Mouse (Mus musculus): ENCODE data around the gene Plrg1. TPM values are rescaled to one million over a fixed set of nuclear protein-coding genes. Genes with fewer than 3 reads are reported as not detected.
A peak's percentile ranks its signal among the peaks of the same experiment; 100 is the strongest.

Plrg1 gene
- polyA plus RNA-seq, 1 experiment from 2014 or later, result 109 TPM

- no peaks in the 10 kb centered on the region for H3K27me3 ChIP-seq (ENCODE audit: control insufficient read depth, insufficient read depth, low read length)
- H3K4me1 ChIP-seq (ENCODE audit: control insufficient read depth, insufficient read depth, low read length), result no peaks in the 10 kb centered on the region
- H3K9ac ChIP-seq (ENCODE audit: low read depth, low read length), result no peak overlapping the region
- ATAC-seq (ENCODE audit: low FRiP score, low TSS enrichment), result no peak
- no peaks in the 10 kb centered on the region for H3K9me3 ChIP-seq (ENCODE audit: control insufficient read depth, low read length)
- WGBS, result 93% methylated on average over 5 of the region's 5 CpGs
- H3K4me2 ChIP-seq (replicated peaks; ENCODE audit: low read depth, low read length), result no peak overlapping the region
- H3K4me3 ChIP-seq (ENCODE audit: low read length), result no peak overlapping the region
- H3K36me3 ChIP-seq (ENCODE audit: control insufficient read depth, insufficient read depth, low read length), result no peaks in the 10 kb centered on the region
- no peak overlapping the region for H3K27ac ChIP-seq (ENCODE audit: low read depth, low read length)
Measured at GRCm38 (mm10) chr3:83021176-83021575, 34.1 kb upstream of the Plrg1 start.

- Histone ChIP-seq H3K4me3 (ENCODE audit: low read length) (no peak overlapping the region), H3K4me1 (ENCODE audit: control insufficient read depth, insufficient read depth, low read length) (no peaks in the 10 kb centered on the region), H3K4me2 (replicated peaks; ENCODE audit: low read depth, low read length) (no peak overlapping the region), H3K9me3 (ENCODE audit: control insufficient read depth, low read length) (no peaks in the 10 kb centered on the region), H3K27ac (ENCODE audit: low read depth, low read length) (no peak overlapping the region), H3K36me3 (ENCODE audit: control insufficient read depth, insufficient read depth, low read length) (no peaks in the 10 kb centered on the region), H3K9ac (ENCODE audit: low read depth, low read length) (no peak overlapping the region), H3K27me3 (ENCODE audit: control insufficient read depth, insufficient read depth, low read length) (no peaks in the 10 kb centered on the region)
- WGBS, result 85% methylated on average over 6 of the region's 6 CpGs
- no peak for ATAC-seq (ENCODE audit: low FRiP score, low TSS enrichment)
Measured at GRCm38 (mm10) chr3:83025036-83025435, 30.3 kb upstream of the Plrg1 start.

GRCm38 (mm10) chr3:83025475-83026301 lies 29.6 kb upstream of the Plrg1 start, which contains the start of gene Fga:
TSS of gene Fga (plus strand) at chr3:83026076.
- 75% methylated on average over 9 of the region's 9 CpGs for WGBS
- Histone ChIP-seq H3K27me3 (ENCODE audit: control insufficient read depth, insufficient read depth, low read length) (no peaks in the 10 kb centered on the region), H3K9ac (ENCODE audit: low read depth, low read length) (no peak within 1 kb of the TSS), H3K4me3 (ENCODE audit: low read length) (no peak within 1 kb of the TSS), H3K36me3 (ENCODE audit: control insufficient read depth, insufficient read depth, low read length) (no peaks in the 10 kb centered on the region), H3K27ac (ENCODE audit: low read depth, low read length) (no peak within 1 kb of the TSS), H3K4me2 (replicated peaks; ENCODE audit: low read depth, low read length) (no peak within 1 kb of the TSS), H3K9me3 (ENCODE audit: control insufficient read depth, low read length) (no peaks in the 10 kb centered on the region), H3K4me1 (ENCODE audit: control insufficient read depth, insufficient read depth, low read length) (no peaks in the 10 kb centered on the region)
- no peak for ATAC-seq (ENCODE audit: low FRiP score, low TSS enrichment)

- Histone ChIP-seq H3K9ac (ENCODE audit: low read depth, low read length) (no peak overlapping the region), H3K27me3 (ENCODE audit: control insufficient read depth, insufficient read depth, low read length) (no peaks in the 10 kb centered on the region), H3K9me3 (ENCODE audit: control insufficient read depth, low read length) (no peaks in the 10 kb centered on the region), H3K36me3 (ENCODE audit: control insufficient read depth, insufficient read depth, low read length) (no peaks in the 10 kb centered on the region), H3K27ac (ENCODE audit: low read depth, low read length) (no peak overlapping the region), H3K4me2 (replicated peaks; ENCODE audit: low read depth, low read length) (no peak overlapping the region), H3K4me1 (ENCODE audit: control insufficient read depth, insufficient read depth, low read length) (no peaks in the 10 kb centered on the region), H3K4me3 (ENCODE audit: low read length) (no peak overlapping the region)
- WGBS, result 91% methylated on average over 9 of the region's 9 CpGs
- no peak for ATAC-seq (ENCODE audit: low FRiP score, low TSS enrichment)
Measured at GRCm38 (mm10) chr3:83027546-83028251, 27.6 kb upstream of the Plrg1 start.

GRCm38 (mm10) chr3:83030331-83030730 lies 25.0 kb upstream of the Plrg1 start:
- no peak overlapping the region for H3K9ac ChIP-seq (ENCODE audit: low read depth, low read length)
- no peaks in the 10 kb centered on the region for H3K27me3 ChIP-seq (ENCODE audit: control insufficient read depth, insufficient read depth, low read length)
- no peaks in the 10 kb centered on the region for H3K36me3 ChIP-seq (ENCODE audit: control insufficient read depth, insufficient read depth, low read length)
- H3K9me3 ChIP-seq (ENCODE audit: control insufficient read depth, low read length), result no peaks in the 10 kb centered on the region
- 95% methylated on average over 4 of the region's 4 CpGs for WGBS
- no peak for ATAC-seq (ENCODE audit: low FRiP score, low TSS enrichment)
- H3K4me3 ChIP-seq (ENCODE audit: low read length), result no peak overlapping the region
- H3K4me2 ChIP-seq (replicated peaks; ENCODE audit: low read depth, low read length), result no peak overlapping the region
- H3K4me1 ChIP-seq (ENCODE audit: control insufficient read depth, insufficient read depth, low read length), result no peaks in the 10 kb centered on the region
- H3K27ac ChIP-seq (ENCODE audit: low read depth, low read length), result no peak overlapping the region

- H3K9me3 ChIP-seq (ENCODE audit: control insufficient read depth, low read length), result no peaks in the 10 kb centered on the region
- no peaks in the 10 kb centered on the region for H3K4me1 ChIP-seq (ENCODE audit: control insufficient read depth, insufficient read depth, low read length)
- no peak overlapping the region; the same call in 1 of the 2 replicates for H3K4me2 ChIP-seq (replicated peaks; ENCODE audit: low read depth, low read length)
- 0 out of 2 replicates have a peak, but pooled peaks have one; percentile 46 for ATAC-seq (ENCODE audit: low FRiP score, low TSS enrichment)
- WGBS, result 41% methylated on average over 13 of the region's 13 CpGs
- H3K27ac ChIP-seq (ENCODE audit: low read depth, low read length), result no peak overlapping the region
- no peaks in the 10 kb centered on the region for H3K27me3 ChIP-seq (ENCODE audit: control insufficient read depth, insufficient read depth, low read length)
- H3K36me3 ChIP-seq (ENCODE audit: control insufficient read depth, insufficient read depth, low read length), result no peaks in the 10 kb centered on the region
- H3K4me3 ChIP-seq (ENCODE audit: low read length), result no peak overlapping the region
- no peak overlapping the region for H3K9ac ChIP-seq (ENCODE audit: low read depth, low read length)
Measured at GRCm38 (mm10) chr3:83032746-83033308, 22.5 kb upstream of the Plrg1 start.

- Histone ChIP-seq H3K27ac (ENCODE audit: low read depth, low read length) (no peak overlapping the region), H3K9ac (ENCODE audit: low read depth, low read length) (no peak overlapping the region), H3K4me2 (replicated peaks; ENCODE audit: low read depth, low read length) (no peak overlapping the region), H3K9me3 (ENCODE audit: control insufficient read depth, low read length) (no peaks in the 10 kb centered on the region), H3K4me1 (ENCODE audit: control insufficient read depth, insufficient read depth, low read length) (no peaks in the 10 kb centered on the region), H3K36me3 (ENCODE audit: control insufficient read depth, insufficient read depth, low read length) (no peaks in the 10 kb centered on the region), H3K27me3 (ENCODE audit: control insufficient read depth, insufficient read depth, low read length) (no peaks in the 10 kb centered on the region), H3K4me3 (ENCODE audit: low read length) (no peak overlapping the region)
- no peak for ATAC-seq (ENCODE audit: low FRiP score, low TSS enrichment)
- 75% methylated on average over 8 of the region's 8 CpGs for WGBS
Measured at GRCm38 (mm10) chr3:83033801-83034200, 21.5 kb upstream of the Plrg1 start.

GRCm38 (mm10) chr3:83038865-83039264 lies 16.5 kb upstream of the Plrg1 start:
- no peak for ATAC-seq (ENCODE audit: low FRiP score, low TSS enrichment)
- 75% methylated on average over 2 of the region's 2 CpGs for WGBS
- H3K27ac ChIP-seq (ENCODE audit: low read depth, low read length), result no peak overlapping the region
- no peaks in the 10 kb centered on the region for H3K4me1 ChIP-seq (ENCODE audit: control insufficient read depth, insufficient read depth, low read length)
- no peak overlapping the region for H3K4me3 ChIP-seq (ENCODE audit: low read length)
- no peaks in the 10 kb centered on the region for H3K36me3 ChIP-seq (ENCODE audit: control insufficient read depth, insufficient read depth, low read length)
- no peak overlapping the region for H3K9ac ChIP-seq (ENCODE audit: low read depth, low read length)
- H3K27me3 ChIP-seq (ENCODE audit: control insufficient read depth, insufficient read depth, low read length), result no peaks in the 10 kb centered on the region
- no peak overlapping the region for H3K4me2 ChIP-seq (replicated peaks; ENCODE audit: low read depth, low read length)
- no peaks in the 10 kb centered on the region for H3K9me3 ChIP-seq (ENCODE audit: control insufficient read depth, low read length)

GRCm38 (mm10) chr3:83039666-83040065 lies 15.7 kb upstream of the Plrg1 start:
- Histone ChIP-seq H3K27ac (ENCODE audit: low read depth, low read length) (no peak overlapping the region), H3K27me3 (ENCODE audit: control insufficient read depth, insufficient read depth, low read length) (no peaks in the 10 kb centered on the region), H3K4me1 (ENCODE audit: control insufficient read depth, insufficient read depth, low read length) (no peaks in the 10 kb centered on the region), H3K9me3 (ENCODE audit: control insufficient read depth, low read length) (no peaks in the 10 kb centered on the region), H3K9ac (ENCODE audit: low read depth, low read length) (no peak overlapping the region), H3K4me3 (ENCODE audit: low read length) (no peak overlapping the region), H3K36me3 (ENCODE audit: control insufficient read depth, insufficient read depth, low read length) (no peaks in the 10 kb centered on the region), H3K4me2 (replicated peaks; ENCODE audit: low read depth, low read length) (no peak overlapping the region)
- no peak for ATAC-seq (ENCODE audit: low FRiP score, low TSS enrichment)
- WGBS, result 74% methylated on average over 4 of the region's 4 CpGs

Measured in kidney, embryonic 14.5 days (tissue).